Mouse (Mus musculus) central nervous system, embryonic 11.5 days (tissue): ENCODE results near the gene Olfm4. TPM values are rescaled to one million over a fixed set of nuclear protein-coding genes. Genes with fewer than 3 reads are reported as not detected.

Experiments used
- polyA plus RNA-seq: library from polyadenylated mRNA; depleted of rRNA; stranded (reverse); fragments of >200 nt; gene quantifications from 2 replicates; pipeline ENCODE4 v1.2.3, GENCODE M21; 2012; rRNA removed

Olfm4 gene
- 1.3 and 2.5 TPM in 2 replicates for polyA plus RNA-seq

DNA sequence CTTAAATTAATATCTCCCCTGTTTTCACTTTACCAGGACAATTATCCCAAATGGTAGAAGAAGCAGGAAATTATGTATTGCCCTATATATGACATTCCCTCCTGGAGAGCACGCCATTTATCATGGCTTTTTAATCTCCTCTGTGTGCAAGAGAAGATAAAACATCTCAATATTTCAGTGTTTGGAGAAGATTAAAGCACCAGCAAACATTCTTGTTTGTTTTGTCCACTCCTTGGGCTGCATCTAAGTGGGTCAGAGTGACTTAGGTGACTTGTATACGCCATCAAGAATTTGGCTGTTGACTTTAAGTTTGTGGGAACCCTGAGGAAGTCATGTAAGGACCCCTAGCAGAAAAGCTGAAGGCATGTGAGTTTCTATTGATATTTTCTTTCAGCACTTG is at the start of gene Olfm4:
Gene Olfm4, plus strand, starts transcription at position 301 of the 400 bp plus-strand sequence.

Other genes starting within 250 kb of the Olfm4 start
- 20.5 and 36.9 TPM in 2 replicates for gene Pcdh8, start 212.8 kb upstream of the Olfm4 start, polyA plus RNA-seq